Mouse (Mus musculus) C2C12 (cell line): ENCODE results near the gene Zfp239.

ENCODE experiments used
- CEBPB ChIP-seq: IDR thresholded peaks from one replicate; pipeline ENCODE4 v1.6.1; 2011; ENCODE audit warnings: low read depth, mild to moderate bottlenecking, control low read depth, moderate library complexity
- CTCF ChIP-seq: IDR thresholded peaks from one replicate; pipeline ENCODE4 v1.5.1; 2011; ENCODE audit not compliant: control insufficient read depth, insufficient read depth, insufficient read length
- FOSL1 ChIP-seq: IDR thresholded peaks from one replicate; pipeline ENCODE4 v1.8.0; 2011; ENCODE audit warnings: mild to moderate bottlenecking, low read length; ENCODE audit not compliant: poor library complexity, insufficient read depth, severe bottlenecking
- MAX ChIP-seq: IDR thresholded peaks from one replicate; pipeline ENCODE4 v1.6.1; 2011; ENCODE audit warnings: mild to moderate bottlenecking, control low read depth
- MYOD1 ChIP-seq: IDR thresholded peaks from one replicate; pipeline ENCODE4 v1.6.1; 2011; ENCODE audit warnings: low read depth; ENCODE audit not compliant: control insufficient read depth, insufficient read length
- MYOG ChIP-seq: IDR thresholded peaks from one replicate; pipeline ENCODE4 v1.6.1; 2011; ENCODE audit not compliant: control insufficient read depth, insufficient read length; ENCODE audit errors: extremely low read depth
- USF1 ChIP-seq: IDR thresholded peaks from one replicate; pipeline ENCODE4 v1.6.1; 2011; ENCODE audit warnings: low read depth, mild to moderate bottlenecking, control low read depth, moderate library complexity

DNA sequence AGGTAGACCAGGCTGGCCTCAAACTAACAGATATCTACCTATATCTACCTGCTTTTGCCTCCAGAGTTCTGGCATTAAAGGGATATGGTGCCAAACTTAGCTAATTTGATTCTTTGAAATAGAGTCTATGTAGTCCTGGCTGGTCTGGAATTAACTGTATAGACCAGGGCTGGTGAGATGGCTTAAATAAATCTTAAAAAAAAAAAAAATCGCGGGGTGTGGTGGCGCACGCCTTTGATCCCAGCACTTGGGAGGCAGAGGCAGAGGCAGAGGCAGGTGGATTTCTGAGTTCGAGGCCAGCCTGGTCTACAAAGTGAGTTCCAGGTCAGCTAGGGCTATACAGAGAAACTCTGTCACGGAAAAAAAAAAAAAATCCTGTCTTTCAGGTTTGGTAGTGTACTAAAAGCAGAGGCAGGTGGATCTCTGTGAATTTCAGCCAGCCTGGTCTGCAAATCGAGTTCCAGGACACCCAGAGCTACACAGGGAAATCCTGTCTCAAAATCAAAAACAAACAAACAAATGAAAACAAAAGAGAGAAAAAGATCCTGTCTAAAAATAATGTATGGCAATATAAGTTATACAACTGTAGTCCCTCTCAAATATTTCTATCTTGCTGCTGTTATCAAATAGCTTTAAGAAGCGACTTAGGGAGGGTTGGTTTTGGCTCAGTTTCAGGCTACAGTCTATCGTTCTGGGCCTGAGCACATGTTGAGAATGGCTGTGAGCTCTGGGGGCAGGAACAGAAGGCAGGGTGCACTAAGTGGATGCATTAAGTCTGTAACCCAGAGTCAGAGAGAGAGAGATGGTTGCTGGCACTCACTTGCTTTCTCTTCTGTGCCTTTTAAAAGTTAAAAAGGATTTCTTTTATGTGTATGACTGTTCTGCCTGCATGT is 39.9 kb downstream of the Zfp239 start:
- TF ChIP-seq CTCF (no peak), MAX (no peak), USF1 (no peak), MYOG (no peak), MYOD1 (no peak), CEBPB (no peak), FOSL1 (no peak)
